Mouse (Mus musculus): ENCODE measurements at regions not wholly inside any gene's neighbourhood (a gene's known extent, or its start where the extent isn't known, plus 50 kb on each side); places are given as distances from the start of the nearest gene placed in this dataset.

DNA sequence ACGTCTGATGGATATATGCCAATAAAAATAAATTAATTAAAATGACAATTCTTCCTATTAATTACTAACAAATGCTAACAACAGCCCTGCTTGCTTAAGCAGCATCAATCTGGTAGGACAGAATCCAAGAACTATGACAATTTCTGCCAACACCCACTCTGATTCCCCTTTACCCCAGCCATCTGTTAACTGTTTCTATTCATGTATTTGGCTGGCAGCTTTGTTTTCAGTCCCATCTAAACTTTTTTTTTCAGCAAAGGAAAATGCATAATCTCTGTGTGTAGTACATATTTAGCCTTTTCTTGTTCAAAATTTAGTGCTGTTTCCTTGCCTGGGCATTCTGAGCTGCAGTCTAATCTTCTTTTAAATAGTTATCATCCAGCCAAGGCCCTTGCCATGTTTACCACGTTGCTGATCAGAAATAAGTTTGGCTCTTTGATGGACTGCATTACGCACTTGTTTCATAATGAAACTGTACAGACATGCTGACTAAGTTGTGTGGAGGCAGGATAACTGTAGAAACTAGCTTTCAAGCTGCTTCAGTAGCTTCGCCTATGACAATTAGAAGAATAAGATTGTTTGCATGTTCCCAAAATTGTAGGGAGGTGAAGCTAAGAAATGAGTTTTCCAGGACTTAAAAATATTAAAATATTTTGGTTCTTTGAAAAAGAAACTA lies 67.6 kb downstream of the 4930550L24Rik start:
- peak; percentile 49 for DNase-seq (ENCODE audit: low read depth, low spot score)
